Mouse (Mus musculus) lung, postnatal 14 days (tissue): Measurements from ENCODE around the gene Kank1.
"Not testable (repeated sequence)": the region's sequence is repeated elsewhere in the genome, so short reads cannot be mapped to it uniquely, and the experiment has no call there.

Experiments used
- DNase-seq: peaks from one replicate; pipeline ENCODE4 v3.0.0; 2021

The Kank1 gene

DNA sequence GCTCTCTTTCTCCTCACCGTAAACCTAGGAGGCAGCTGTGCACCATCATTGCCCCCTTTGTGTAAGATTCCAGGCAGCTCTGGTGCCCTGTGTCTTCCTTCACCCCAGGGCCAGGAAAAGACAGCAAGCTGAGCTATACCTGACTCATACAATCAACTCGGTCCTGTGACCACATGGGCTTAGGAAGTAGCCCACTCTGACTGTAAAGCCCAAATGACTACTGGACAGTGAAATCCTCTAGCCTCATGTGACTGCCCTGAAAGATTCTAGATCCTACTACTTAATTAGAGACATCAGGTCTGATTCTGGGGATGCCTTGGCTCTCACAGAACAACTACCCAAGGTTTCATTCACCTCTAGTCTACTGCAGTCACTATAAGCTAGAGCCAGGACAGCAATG, 209.9 kb downstream of the Kank1 start:
- DNase-seq, result no peak

DNA sequence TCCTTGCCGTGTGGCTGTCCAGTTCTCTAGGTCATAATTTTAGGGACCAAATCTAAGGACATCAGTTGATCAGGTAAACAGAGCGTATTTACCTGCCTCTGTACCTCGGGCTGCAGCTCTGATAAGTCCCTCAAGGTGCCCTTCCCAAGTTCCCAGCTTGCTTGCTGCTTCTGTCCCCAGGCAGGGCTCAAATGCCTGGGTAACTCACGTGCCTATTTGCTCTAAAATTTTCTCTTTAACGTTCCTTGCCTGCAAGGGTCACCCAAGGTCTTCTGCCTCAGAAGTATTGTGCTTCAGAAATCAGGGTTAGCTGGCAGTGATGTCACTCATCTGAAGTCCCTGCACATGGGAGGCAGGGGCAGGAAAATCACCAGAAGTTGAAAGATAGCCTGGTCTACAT, 210.6 kb downstream of the Kank1 start:
- DNase-seq, result no peak

DNA sequence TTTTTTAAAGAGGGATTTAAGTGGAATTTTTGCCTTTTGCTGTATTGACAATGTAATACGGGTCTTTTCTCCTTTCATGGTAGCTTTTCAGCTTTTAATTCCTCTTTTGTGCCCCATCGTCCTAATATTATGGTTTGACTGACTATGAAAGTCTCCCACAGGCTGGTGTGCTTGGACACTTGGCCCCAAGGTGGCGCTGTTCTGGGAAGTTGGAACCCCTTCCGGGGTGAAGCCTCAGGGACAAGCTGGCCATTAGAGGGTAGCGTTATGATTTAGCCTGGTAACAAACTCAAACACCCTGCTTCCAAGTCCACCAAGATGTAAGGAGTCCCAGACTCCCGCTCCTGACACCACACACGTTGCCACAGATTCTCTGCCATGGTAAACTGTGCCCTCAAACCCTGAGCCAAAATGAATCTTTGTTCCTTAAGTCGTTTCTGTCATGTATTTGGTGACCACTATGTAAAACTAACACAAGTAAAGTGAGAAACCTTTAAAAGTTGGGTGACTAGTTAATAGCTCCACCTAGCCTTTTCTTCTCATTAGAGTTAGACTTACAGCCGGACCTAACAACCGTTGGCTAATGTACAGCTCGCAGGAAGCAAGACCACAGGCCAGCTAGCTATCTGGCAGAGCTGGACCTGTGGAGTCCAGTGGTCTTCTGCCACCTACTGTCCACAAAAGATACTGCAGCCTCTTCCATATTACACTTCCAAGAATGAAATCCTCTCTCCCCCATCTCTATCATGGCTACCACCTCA, 214.3 kb downstream of the Kank1 start:
- DNase-seq, result peak; percentile 61

DNA sequence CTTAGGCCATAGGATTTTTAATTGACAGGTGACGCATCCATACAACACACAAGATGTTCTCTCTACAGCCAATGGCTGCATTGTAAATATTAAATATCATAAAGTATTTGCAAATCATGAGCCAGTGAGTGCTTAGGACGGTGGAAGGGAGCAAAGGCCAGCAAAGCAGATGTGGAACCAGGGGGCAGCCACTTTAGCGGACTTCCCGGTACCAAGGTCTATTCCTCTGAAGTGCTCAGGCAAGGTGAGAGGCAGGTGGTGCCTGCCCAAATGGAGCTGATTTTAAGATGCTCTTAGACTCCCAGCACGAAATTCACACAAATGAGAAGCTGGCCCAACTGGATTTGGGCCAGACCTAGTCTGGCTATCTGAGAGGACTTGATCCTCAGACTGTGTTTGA, 216.4 kb downstream of the Kank1 start:
- DNase-seq, result no peak

DNA sequence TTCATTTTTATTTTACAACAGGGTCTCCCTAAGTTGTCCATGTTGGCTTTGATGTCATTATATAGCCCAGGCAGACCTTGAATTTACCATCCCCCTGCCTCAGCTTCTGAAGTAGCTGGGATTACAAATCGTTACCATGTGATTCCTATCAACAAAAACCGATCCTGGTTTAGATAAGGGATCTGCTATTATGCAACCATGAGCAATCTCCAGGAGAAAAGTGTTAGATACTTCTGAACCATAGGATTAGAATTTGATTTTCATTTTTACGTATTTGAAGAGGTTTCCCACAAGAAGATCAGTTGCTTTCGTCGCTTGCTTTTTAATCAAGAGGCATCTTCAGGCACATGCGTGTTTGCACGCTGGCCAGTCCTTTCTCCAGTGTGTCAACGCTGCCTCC, 224.0 kb downstream of the Kank1 start:
- DNase-seq, result no peak

DNA sequence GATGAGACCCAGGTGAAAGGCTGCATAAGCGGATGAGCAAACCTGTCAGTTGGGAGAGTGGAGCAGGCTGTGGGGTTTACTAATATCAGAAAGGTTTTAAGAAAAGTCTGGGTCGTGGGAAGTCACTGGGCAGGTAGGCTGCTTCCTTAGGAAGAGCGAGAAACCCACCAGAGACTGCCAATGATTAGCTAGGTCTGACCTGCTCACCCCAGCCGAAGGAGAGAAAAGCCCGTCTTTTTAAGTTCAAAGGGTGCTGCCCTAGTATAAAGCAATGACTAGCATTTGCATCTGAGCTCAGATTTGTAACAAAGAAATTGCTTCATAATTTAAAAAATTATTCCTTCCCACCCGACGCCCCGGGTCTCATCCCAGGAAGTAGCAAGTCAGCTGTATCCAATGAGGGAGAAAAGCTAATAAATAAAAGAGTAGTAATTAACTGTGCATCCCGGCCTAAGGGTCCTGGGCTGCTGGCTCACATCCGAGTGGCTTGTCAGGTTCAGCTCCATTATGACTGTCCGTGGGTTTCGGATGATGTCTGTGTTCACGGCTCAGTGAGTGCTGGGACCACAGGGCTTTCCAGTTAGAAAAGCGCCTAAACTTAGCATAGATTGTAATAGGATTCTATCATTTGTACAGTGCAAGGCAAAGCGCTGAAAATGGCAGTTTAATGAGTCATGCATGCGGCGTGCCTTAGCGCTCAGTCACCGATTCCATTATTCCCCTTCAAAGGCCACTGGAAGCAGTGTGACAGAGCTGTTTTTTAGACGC, 225.0 kb downstream of the Kank1 start:
- no peak for DNase-seq

DNA sequence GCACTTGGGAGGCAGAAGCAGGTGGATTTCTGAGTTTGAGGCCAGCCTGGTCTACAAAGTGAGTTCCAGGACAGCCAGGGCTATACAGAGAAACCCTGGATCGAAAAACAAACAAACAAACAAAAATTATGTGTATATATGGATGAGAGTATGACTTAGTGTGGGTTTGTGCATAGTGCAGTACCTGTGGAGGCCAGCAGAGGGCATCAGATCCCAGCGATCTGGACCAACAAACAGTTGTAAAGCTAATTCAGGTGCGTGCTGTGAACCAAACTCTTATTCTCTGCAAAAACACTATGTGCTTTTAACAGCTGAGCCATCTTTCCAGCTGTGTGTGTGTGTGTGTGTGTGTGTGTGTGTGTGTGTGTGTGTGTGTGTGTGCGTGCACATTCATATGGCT, 239.0 kb downstream of the Kank1 start:
- not testable (repeated sequence) for DNase-seq

DNA sequence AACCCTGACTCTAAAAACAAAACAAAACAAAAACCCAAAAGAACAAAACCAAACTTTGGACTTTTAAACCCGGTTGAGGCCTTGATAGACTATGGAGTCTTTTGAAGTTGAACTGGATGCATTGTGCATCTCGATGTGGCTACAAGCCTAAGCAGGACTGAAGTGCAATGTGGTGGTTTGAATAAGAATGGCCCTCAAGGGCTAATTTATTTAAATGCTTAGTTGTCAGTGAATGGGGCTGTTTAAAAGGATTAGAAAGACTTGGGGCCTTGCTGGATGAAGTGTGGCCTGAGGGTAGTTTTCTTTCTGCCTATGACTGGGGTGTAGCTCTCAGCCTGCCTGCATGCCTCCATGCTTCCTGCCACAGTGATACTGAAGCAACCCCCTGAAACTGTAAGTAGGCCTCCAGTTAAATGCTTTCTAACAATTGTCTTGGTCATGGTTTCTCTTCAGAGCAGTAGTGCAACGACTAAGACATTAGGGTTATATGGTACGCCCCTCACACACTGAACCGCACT, 242.4 kb downstream of the Kank1 start:
- DNase-seq, result no peak

DNA sequence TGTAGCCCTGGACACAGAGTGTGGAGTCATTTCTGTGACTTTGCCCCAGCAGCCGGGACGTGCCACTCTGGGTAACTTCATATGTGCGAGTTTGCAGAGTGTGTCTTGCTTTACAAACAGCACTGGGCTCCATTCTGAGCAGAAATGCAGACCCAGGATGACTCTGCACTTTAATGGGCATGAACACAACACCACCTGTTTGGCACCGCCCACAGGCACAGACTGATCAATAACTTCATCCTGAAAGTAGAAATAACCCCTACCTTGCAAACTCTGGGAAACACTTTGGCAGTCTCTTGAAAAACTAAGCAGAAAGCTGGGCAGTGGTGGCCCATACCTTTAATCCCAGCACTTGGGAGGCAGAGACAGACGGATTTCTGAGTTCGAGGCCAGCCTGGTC, 244.0 kb downstream of the Kank1 start:
- DNase-seq, result no peak
